8 mouse cellular contexts compared by ENCODE assay signal in genomic region chr11:51265326-51265725, GRCm38 (mm10). TPM values are rescaled to one million over a fixed set of nuclear protein-coding genes. Genes with fewer than 3 reads are reported as not detected.
DNase-seq lines count a peak whose midpoint lies in the region; TF ChIP-seq lines count a peak whose summit lies in the region.

No protein-coding gene starts in this region.

- H3K4me3 ChIP-seq in kidney, adult 2 months (ENCODE audit: insufficient read depth, low read depth, low read length) = no peak overlapping the region
- peak overlapping the region; percentile 91 for H3K4me3 ChIP-seq in midbrain, embryonic 10.5 days

- no peaks in the 10 kb centered on the region for H3K9me3 ChIP-seq in midbrain, embryonic 10.5 days (replicated peaks)

- peak; percentile 54 for TF ChIP-seq CTCF in kidney, adult 2 months (conservative IDR thresholded peaks at IDR 0.05; ENCODE audit: insufficient read depth, insufficient read length, low read depth, low read length)

- H3K4me1 ChIP-seq in kidney, adult 2 months (ENCODE audit: control insufficient read depth, insufficient read depth, low read length) = peaks cover 3% of the 10 kb centered on the region
- peaks cover 32% of the 10 kb centered on the region for H3K4me1 ChIP-seq in midbrain, embryonic 10.5 days

- no peaks in the 10 kb centered on the region for H3K27me3 ChIP-seq in kidney, adult 2 months (replicated peaks; ENCODE audit: control insufficient read depth, insufficient read depth, low read length)
- H3K27me3 ChIP-seq in midbrain, embryonic 10.5 days (ENCODE audit: low read depth, poor library complexity, severe bottlenecking) = no peaks in the 10 kb centered on the region

- WGBS in kidney, adult 2 months = 35% methylated on average over 3 of the region's 3 CpGs
- WGBS in midbrain, embryonic 10.5 days = 63% methylated on average over 3 of the region's 3 CpGs

- H3K36me3 ChIP-seq in kidney, adult 2 months (ENCODE audit: control insufficient read depth, insufficient read depth, low read length) = peaks cover 2% of the 10 kb centered on the region
- H3K36me3 ChIP-seq in midbrain, embryonic 10.5 days = peaks cover 40% of the 10 kb centered on the region

- TF ChIP-seq POLR2A in kidney, adult 2 months (IDR thresholded peaks at IDR 0.05; ENCODE audit: low read depth, low read length) = no peak

- peak; percentile 39 for DNase-seq in kidney, adult 2 months
- DNase-seq in kidney, adult 8-10 months = no peak
- DNase-seq in c-Kit-negative CD71-positive TER-119-positive erythroid progenitor cells, embryonic 14.5 days (ENCODE audit: low read depth, low spot score) = peak; percentile 46
- DNase-seq in heart, adult 8-10 months (ENCODE audit: low spot score) = peak; percentile 32
- DNase-seq in kidney, postnatal 14 days = peak; percentile 38
- DNase-seq in midbrain, embryonic 10.5 days (ENCODE audit: low spot score) = no peak
- DNase-seq in natural killer cell, adult 2 months (ENCODE audit: low spot score in 2 of 2) = no peak
- no peak for DNase-seq in left cerebral cortex, postnatal 4 days

- H3K27ac ChIP-seq in kidney, adult 2 months (ENCODE audit: insufficient read depth, low read depth, low read length) = no peak overlapping the region
- no peak overlapping the region for H3K27ac ChIP-seq in midbrain, embryonic 10.5 days (replicated peaks)

- intact Hi-C loops in left cerebral cortex, postnatal 4 days (cut with DNase I) = no loop called here

RNA-seq across cellular contexts. Expression of gene BC049762, which starts 2.5 kb away (rescaled TPM):
- 2.8 and 3.3 TPM in 2 replicates for polyA plus RNA-seq in kidney, adult 2 months (2012; rRNA removed)
- total RNA-seq in heart, adult 8-10 months (2022) = under 1 TPM in 2 of 4 experiments, not detected in 2; 0.38 to 0.50 TPM
- polyA plus RNA-seq in midbrain, embryonic 10.5 days (2016; fragmentation: Nextera tagmentation; extraction: Ambion mirVana) = 0.22 and 0.73 TPM in 2 replicates
- total RNA-seq in left cerebral cortex, postnatal 4 days (2021) = not detected

RNA-seq across cellular contexts. Expression of gene Clk4, which starts 3.8 kb away (rescaled TPM):
- polyA plus RNA-seq in kidney, adult 2 months (2012; rRNA removed) = 27.0 and 27.4 TPM in 2 replicates
- 10 to 100 TPM; 28.6 to 47.2 (median 37.7) TPM for total RNA-seq in heart, adult 8-10 months (2022)
- polyA plus RNA-seq in midbrain, embryonic 10.5 days (2016; fragmentation: Nextera tagmentation; extraction: Ambion mirVana) = 100 and 120 TPM in 2 replicates
- 10 to 100 TPM; 89.0 to 93.2 TPM for total RNA-seq in left cerebral cortex, postnatal 4 days (2021)

RNA-seq across cellular contexts. Expression of gene Col23a1, which starts 24.4 kb away (rescaled TPM):
- polyA plus RNA-seq in kidney, adult 2 months (2012; rRNA removed) = 1.5 and 1.9 TPM in 2 replicates
- total RNA-seq in heart, adult 8-10 months (2022) = 1 to 10 TPM; 1.4 to 3.2 (median 1.9) TPM
- 8.0 and 10.9 TPM in 2 replicates for polyA plus RNA-seq in midbrain, embryonic 10.5 days (2016; fragmentation: Nextera tagmentation; extraction: Ambion mirVana)
- 10 to 100 TPM; 11.1 TPM for total RNA-seq in left cerebral cortex, postnatal 4 days (2021)

RNA-seq across cellular contexts. Expression of gene Gm12569, which starts 45.1 kb away (rescaled TPM):
- polyA plus RNA-seq in kidney, adult 2 months (2012; rRNA removed) = not detected in 2 replicates
- total RNA-seq in heart, adult 8-10 months (2022) = not detected
- not detected in 2 replicates for polyA plus RNA-seq in midbrain, embryonic 10.5 days (2016; fragmentation: Nextera tagmentation; extraction: Ambion mirVana)
- not detected for total RNA-seq in left cerebral cortex, postnatal 4 days (2021)

Comparison
In these comparisons a context has a peak if more than half of its experiments do, and no peak if none do; other contexts are left out.
1. DNase-seq: peak in kidney, adult 2 months (single experiment), c-Kit-negative CD71-positive TER-119-positive erythroid progenitor cells, embryonic 14.5 days (single experiment), heart, adult 8-10 months (single experiment) and kidney, postnatal 14 days (single experiment); none in kidney, adult 8-10 months (0 of 2), midbrain, embryonic 10.5 days (single experiment), natural killer cell, adult 2 months (0 of 2) and left cerebral cortex, postnatal 4 days (single experiment).